Mouse (Mus musculus) T-cell, adult 2 months (primary cell): ENCODE measurements around the gene Def8.
"Not testable (repeated sequence)": the region's sequence is repeated elsewhere in the genome, so short reads cannot be mapped to it uniquely, and the experiment has no call there.

Experiments used
- DNase-seq: peaks from one replicate; pipeline ENCODE4 v3.0.0; 2022; ENCODE audit warnings: low spot score

The Def8 gene

DNA sequence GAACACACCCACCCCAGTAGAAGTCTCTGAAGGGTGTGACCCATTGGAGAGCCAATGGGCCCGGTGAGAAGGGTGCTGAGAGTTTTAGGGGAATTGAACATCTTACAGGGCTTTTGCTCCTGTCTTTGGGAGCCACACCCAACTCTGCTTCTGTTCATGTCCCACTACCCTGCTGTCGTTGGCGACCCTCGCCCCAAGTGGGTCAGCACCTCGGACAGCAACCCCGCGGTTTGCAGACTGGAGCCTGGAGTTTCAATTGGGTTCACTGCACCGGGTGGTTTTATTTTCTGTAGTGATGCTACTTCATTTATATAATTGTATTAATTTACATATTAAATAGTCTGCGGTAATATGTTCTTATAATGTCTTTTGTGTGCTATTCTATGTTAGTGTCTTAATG, 9.1 kb upstream of the Def8 start:
- DNase-seq: no peak

DNA sequence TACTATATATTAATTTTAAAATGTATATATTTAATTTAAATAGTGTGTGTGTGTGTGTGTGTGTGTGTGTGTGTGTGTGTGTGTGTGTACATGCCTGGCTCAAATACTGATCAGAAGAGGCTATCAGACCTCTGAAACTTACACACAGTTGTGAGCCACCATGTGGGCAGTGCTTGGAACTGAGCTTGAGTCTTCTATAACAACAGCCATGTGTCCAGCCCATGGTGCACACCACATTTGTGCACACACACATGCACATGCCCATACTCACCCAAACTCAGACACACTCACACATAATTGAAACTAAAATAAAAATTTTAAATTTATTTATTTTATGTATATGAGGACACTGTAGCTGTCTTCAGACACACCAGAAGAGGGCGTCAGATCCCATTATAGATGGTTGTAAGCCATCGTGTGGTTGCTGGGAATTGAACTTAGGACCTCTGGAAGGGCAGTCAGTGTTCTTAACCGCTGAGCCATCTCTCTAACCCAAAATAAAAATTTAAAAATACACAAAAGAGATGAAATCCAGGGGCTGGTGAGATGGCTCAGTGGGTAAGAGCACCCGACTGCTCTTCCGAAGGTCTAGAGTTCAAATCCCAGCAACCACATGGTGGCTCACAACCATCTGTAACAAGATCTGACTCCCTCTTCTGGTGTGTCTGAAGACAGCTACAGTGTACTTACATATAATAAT, 8.2 kb upstream of the Def8 start:
- DNase-seq: not testable (repeated sequence)

DNA sequence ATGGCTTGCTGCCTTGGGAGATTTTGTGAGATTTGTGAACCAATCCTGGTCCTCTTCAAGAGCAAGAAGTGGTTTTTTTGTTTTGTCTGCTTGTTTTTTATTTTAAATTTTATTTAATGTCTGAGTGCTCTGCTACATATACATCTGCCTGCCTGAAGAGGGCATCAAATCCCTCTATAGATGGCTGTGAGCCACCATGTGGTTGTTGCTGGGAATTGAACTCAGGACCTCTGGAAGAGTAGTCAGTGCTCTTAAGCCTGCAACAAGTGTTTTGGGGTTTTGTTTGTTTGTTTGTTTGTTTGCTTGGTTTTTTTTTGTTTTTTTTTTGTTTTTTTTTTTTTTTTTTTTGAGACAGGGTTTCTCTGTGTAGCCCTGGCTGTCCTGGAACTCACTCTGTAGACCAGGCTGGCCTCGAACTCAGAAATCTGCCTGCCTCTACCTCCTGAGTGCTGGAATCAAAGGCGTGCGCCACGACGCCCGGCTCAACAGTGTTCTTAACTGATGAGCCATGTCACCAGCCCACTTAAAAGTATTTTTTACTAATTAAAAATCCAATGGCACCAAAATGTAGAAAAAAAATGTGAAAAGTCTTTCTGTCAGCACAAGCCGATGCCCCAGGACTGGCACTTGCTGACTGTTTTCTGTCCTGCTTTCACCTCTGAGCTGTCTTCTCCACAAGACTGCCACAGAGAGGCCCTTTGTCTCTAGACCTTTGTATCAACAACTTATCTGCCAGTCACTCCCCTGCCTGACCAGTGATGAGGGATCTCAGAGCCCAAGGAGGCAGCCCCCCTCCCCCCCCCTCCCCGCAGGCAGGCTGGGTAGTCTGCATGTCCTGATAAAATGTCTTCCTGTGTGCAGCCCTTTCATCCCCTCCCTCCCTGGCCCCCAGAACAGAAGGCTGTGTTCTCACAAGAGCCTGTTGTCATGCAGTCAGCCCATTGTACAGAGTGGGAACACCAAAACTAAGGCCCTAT, 7.1 kb upstream of the Def8 start:
- DNase-seq: peak; percentile 58

GRCm38 (mm10) chr8:123416944-123417555, 6.3 kb upstream of the Def8 start:
- no peak for DNase-seq

DNA sequence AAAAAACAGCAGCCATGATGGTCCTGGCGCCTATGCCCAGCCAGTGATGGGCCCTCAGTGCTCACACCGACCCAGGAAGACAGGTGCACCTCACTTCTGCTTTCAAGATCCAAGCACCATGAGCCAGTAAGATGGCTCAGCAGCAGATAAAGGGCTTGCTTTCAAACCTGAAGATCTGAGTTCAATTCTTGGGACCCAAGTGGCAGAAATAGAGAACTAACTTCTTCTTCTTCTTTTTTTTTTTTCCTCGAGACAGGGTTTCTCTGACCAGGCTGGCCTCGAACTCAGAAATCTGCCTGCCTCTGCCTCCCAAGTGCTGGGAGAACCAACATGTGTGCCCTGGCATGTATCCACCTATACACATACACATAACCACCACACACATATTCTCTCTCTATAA, 3.6 kb upstream of the Def8 start:
- no peak for DNase-seq

DNA sequence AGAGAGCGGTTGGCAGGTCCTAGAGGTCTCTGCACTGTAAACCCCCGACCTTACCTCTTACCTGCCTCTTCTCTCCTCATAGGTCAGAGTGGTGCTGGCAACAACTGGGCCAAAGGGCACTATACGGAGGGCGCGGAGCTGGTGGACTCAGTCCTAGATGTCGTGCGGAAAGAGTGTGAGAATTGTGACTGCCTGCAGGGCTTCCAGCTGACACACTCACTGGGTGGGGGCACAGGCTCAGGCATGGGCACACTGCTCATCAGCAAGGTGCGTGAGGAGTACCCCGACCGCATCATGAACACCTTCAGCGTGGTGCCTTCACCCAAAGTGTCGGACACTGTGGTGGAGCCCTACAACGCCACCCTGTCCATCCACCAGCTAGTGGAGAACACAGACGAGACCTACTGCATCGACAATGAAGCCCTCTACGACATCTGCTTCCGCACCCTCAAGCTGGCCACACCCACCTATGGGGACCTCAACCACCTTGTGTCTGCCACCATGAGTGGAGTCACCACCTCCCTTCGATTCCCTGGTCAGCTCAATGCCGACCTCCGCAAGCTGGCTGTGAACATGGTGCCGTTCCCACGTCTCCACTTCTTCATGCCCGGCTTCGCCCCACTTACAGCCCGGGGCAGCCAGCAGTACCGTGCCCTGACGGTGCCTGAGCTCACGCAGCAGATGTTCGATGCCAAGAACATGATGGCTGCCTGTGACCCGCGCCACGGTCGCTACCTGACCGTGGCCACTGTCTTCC, 2.6 kb upstream of the Def8 start:
- DNase-seq: no peak

DNA sequence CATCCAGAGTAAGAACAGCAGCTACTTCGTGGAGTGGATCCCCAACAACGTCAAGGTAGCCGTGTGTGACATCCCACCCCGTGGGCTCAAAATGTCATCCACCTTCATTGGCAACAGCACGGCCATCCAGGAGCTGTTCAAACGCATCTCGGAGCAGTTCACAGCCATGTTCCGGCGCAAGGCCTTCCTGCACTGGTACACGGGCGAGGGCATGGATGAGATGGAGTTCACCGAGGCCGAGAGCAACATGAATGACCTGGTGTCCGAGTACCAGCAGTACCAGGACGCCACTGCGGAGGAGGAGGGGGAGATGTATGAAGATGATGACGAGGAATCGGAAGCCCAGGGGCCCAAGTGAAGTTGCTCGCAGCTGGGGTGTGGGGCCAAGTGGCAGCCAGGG, 2.0 kb upstream of the Def8 start:
- DNase-seq: no peak

DNA sequence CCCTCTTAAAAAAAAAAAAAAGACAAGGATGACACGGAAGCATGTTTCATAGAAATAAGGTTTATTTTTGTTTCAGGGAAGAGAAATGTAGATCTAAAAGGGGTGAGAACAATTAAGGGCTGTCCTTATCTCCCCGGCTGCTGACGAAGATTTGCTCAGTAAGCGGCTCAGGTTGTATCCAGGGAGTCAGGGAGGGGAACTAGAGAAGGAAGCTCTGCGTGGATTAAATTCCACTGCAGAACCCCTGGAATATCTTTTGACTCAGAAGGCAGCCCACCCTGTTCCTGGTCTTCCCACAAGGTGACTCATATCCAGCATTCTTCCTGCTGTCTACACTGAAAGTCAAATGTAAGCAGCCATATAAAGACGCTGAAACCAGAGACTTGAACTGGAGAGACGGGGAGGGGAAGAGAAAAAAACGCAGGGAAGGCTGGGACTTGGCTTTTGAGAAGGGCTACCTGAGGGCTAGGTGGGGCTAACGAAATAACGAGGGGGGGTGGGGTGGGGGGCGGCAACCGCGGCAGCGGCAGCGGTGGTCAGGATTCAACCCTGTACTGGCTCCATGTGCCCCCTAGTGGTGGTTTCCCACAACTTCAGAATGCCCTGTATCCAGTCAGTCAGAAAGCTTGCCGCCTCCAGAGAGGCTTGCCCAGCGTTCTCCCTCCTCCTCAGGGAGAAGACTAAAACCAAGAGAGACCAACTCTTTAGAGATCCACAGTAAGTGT, 1.1 kb upstream of the Def8 start:
- DNase-seq: peak; percentile 53

- DNase-seq: no peak
Observed at GRCm38 (mm10) chr8:123422781-123423159, 557 bp upstream of the Def8 start.

- DNase-seq: no peak
Observed at GRCm38 (mm10) chr8:123426511-123427509, 3.5 kb downstream of the Def8 start.

GRCm38 (mm10) chr8:123427639-123428275, 4.4 kb downstream of the Def8 start:
- DNase-seq: no peak

- no peak for DNase-seq
Observed at GRCm38 (mm10) chr8:123428343-123428893, 5.1 kb downstream of the Def8 start.

GRCm38 (mm10) chr8:123428939-123429721, 5.8 kb downstream of the Def8 start:
- DNase-seq: no peak

- DNase-seq: not testable (repeated sequence)
Observed at GRCm38 (mm10) chr8:123429722-123430013, 6.3 kb downstream of the Def8 start.

DNA sequence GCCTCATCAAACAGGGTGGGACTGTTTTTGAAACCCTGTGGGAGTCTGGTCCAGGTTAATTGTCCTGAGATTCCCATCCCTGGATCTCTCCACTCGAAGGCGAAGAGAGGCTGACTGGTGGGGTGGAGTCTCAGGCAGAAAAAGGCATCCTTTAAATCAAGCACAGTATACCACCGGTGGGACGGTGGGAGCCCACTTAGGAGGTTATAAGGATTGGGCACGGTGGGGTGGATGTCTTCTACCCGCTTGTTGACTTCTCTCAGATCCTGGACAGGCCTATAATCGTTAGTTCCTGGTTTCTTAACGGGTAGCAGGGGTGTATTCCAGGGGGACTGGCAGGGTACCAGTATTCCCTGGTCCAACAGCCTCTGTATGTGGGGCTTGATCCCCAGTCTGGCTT, 7.6 kb downstream of the Def8 start:
- not testable (repeated sequence) for DNase-seq

DNA sequence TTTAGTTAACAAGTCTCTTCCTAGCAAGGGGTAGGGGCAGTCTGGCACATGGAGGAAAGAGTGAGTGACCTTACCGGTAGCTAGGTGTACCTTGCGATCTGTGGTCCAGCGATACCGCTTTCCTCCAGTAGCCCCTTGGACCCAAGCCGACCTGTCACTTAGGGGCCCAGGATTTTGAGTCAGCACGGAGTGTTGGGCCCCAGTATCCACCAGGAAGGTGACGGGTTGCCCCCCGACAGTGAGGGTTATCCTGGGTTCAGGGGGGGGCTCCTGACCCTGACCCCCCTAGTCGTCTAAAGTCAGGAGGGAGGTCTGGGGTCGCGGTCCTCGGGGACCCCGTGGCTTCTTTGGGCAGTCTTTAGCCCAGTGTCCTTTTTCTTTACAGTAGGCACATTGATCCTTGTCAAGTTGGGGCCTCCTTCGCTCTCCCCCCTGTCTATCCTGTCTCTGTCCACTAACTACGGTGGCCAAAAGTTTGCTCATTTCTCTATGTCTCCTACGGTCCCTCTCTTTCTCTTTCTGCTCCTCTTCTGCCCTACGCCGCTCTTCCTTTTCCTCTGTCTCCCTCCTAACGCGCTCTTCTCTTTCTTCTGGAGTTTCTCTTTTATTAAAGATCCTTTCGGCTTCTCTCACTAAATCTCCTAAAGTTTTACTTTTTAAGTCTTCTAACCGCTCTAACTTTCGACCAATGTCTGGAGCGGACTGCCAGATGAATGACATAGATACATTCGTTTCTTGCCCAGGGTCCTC, 8.5 kb downstream of the Def8 start:
- DNase-seq: no peak

- DNase-seq: no peak
Observed at GRCm38 (mm10) chr8:123432381-123432780, 9.1 kb downstream of the Def8 start.
